In genomic region chr1:160005319-160005718, GRCm38 (mm10) we compare ENCODE assay signal across 22 mouse cellular contexts. TPM values are rescaled to one million over a fixed set of nuclear protein-coding genes. Genes with fewer than 3 reads are reported as not detected.
DNase-seq lines count a peak whose midpoint lies in the region; ATAC-seq lines count a peak whose summit lies in the region.
"Had no signal": no experiment of that assay in that cellular context is flagged by ENCODE, and none has a peak within 500 bp of the region (broad histone marks: within the 10 kb centered on the region; RNA-seq: fewer than 3 reads in every experiment).

No protein-coding gene starts in this region.

- DNase-seq in frontal cortex, postnatal 10 days (ENCODE audit: low spot score in 2 of 2), result no peak
- peak; percentile 5 to 6 for DNase-seq in heart, postnatal 10 days
- DNase-seq in heart, postnatal 4 days, result no peak
- DNase-seq in 3T3-L1 (ENCODE audit: low read depth, low spot score), result peak; percentile 39
- peak; percentile 7 for DNase-seq in mesoderm, embryonic 11.5 days (ENCODE audit: low read depth, low spot score)
- no peak for DNase-seq in adrenal gland, adult 2 months
- DNase-seq: adrenal gland, adult 8-10 months; adrenal gland, postnatal 25 days; cerebellum, adult 18-20 months; cerebellum, adult 9-10 months; cerebellum, postnatal 14 days; gastrocnemius, postnatal 25 days; heart, adult 2 months; heart, postnatal 14 days; kidney, adult 11 months had no signal

- intact Hi-C loops in heart, postnatal 10 days (cut with DNase I), result no loop called here

- ATAC-seq in frontal cortex, adult (ENCODE audit: low TSS enrichment), result peak; percentile 52; the same call in 1 of the 2 replicates
- ATAC-seq: CD4-positive, CD25-positive, alpha-beta regulatory T cell, adult 4 months; forebrain, embryonic 13.5 days; forebrain, embryonic 16.5 days; hindbrain, embryonic 16.5 days; intestine, embryonic 15.5 days had no signal

RNA-seq across cellular contexts. Expression of gene 4930523C07Rik, which starts 38.9 kb away (rescaled TPM):
- 10 to 100 TPM; 29.9 to 36.6 TPM for total RNA-seq in heart, postnatal 10 days (2021)
- total RNA-seq in heart, postnatal 4 days (2021), result 10 to 100 TPM; 24.0 to 26.1 TPM
- 10 to 100 TPM; 12.5 to 15.7 TPM for total RNA-seq in adrenal gland, adult 2 months (2021)
- 7.4 and 11.8 TPM in 2 replicates for polyA plus RNA-seq in adrenal gland, adult 2 months (2012; rRNA removed)
- total RNA-seq: MEL had no signal

Comparison
In these comparisons a context has a peak if more than half of its experiments do, and no peak if none do; other contexts are left out.
1. DNase-seq: peak in heart, postnatal 10 days (2 of 2), 3T3-L1 (single experiment) and mesoderm, embryonic 11.5 days (single experiment); none in frontal cortex, postnatal 10 days (0 of 2), heart, postnatal 4 days (single experiment) and adrenal gland, adult 2 months (single experiment).